Mouse (Mus musculus) embryonic facial prominence, embryonic 12.5 days (tissue): Measurements from ENCODE around the gene Abcg4. TPM values are rescaled to one million over a fixed set of nuclear protein-coding genes. Genes with fewer than 3 reads are reported as not detected.
"Not testable (repeated sequence)": the region's sequence is repeated elsewhere in the genome, so short reads cannot be mapped to it uniquely, and the experiment has no call there.

Source experiments
- ATAC-seq: fragments of 200-750 bp; cut with Nextera tagmentation; 2 replicates; pipeline ENCODE4 v1.8.0; 2017; ENCODE audit not compliant: insufficient number of reproducible peaks, insufficient read depth, low FRiP score, low TSS enrichment
- H3K27ac ChIP-seq: fragments of 300-500 bp; sonication (generic); 2 replicates; pipeline ENCODE4 v1.5.1; 2016; ENCODE audit warnings: mild to moderate bottlenecking
- H3K27me3 ChIP-seq: fragments of 300-500 bp; sonication (generic); 2 replicates; pipeline ENCODE4 v1.6.1; 2016; ENCODE audit warnings: mild to moderate bottlenecking, moderate library complexity
- H3K36me3 ChIP-seq: fragments of 300-500 bp; sonication (generic); 2 replicates; pipeline ENCODE4 v1.6.1; 2016; ENCODE audit warnings: mild to moderate bottlenecking
- H3K4me1 ChIP-seq: fragments of 300-500 bp; sonication (generic); 2 replicates; pipeline ENCODE4 v1.6.1; 2016
- H3K4me2 ChIP-seq: fragments of 300-500 bp; sonication (generic); replicated peaks from 2 replicates; pipeline ENCODE4 v1.6.1; 2016; ENCODE audit warnings: mild to moderate bottlenecking, moderate library complexity
- H3K4me3 ChIP-seq: fragments of 300-500 bp; sonication (generic); 2 replicates; pipeline ENCODE4 v1.5.1; 2016; ENCODE audit warnings: mild to moderate bottlenecking
- H3K9ac ChIP-seq: fragments of 300-500 bp; sonication (generic); 2 replicates; pipeline ENCODE4 v1.6.1; 2016; ENCODE audit warnings: mild to moderate bottlenecking, moderate library complexity
- H3K9me3 ChIP-seq: fragments of 300-500 bp; sonication (generic); 2 replicates; pipeline ENCODE4 v1.6.1; 2016; ENCODE audit warnings: mild to moderate bottlenecking, moderate library complexity
- WGBS: fragments of 180-500 bp; shearing (Covaris S2); methylation state at CpG from one replicate; pipeline ENCODE4 v1.1.7; 2016; 5-methylcytosine and 5-hydroxymethylcytosine counted together
- polyA plus RNA-seq: library from polyadenylated mRNA; unstranded; fragments of >200 nt; fragmentation: Nextera tagmentation; extraction: Ambion mirVana; gene quantifications from 2 replicates; pipeline ENCODE4 v1.2.1, GENCODE M21; 2016

The Abcg4 gene
- 5.9 and 6.4 TPM in 2 replicates for polyA plus RNA-seq

DNA sequence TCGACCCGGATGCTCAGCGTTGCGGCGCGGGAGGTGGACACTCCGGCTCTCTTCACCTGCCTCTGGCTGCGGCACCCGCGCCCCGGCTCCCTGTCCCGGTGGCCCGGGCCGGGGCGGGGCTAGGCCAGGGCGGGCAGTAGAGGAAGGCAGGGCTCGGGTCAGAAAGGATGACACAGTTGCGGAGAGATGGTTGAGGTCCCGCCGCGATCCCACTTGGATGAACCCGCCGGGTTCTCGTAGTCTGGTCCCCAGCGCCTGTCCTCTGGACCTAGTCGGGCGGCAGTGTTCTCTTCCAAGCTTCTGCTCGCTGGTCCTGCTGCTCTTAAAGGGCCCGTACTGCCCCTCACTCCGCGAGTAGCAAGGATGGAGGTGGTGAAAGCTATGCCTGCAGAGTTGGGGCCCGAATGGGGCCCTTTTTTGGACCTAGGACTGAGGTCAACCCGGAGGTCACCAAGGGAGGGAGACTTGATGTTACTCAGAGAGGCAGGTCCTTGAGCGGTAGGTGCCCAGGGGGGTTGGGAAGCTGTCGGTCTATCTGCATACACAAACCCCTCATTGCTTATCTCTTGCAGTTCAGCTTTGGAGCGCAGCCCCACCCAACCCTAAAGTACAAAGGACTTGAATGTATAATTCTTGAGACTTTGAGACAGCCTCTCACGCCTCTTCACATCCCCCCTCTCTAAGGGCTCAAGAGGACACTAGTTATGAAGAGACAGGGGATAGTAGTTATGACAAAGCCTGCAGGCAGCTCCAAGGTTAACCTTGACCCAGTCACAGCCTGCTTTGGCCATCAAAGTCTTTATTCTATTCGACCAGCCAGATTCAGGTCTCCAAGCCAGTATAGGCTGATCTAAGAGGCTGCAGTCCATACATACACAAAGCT, at the start of gene Abcg4:
Abcg4 (minus strand) TSS at position 540 of the 883 bp plus-strand sequence.
- ATAC-seq = 0 out of 2 replicates have a peak, but pooled peaks have one; percentile 57
- 3% methylated on average over 38 of the region's 38 CpGs for WGBS

DNA sequence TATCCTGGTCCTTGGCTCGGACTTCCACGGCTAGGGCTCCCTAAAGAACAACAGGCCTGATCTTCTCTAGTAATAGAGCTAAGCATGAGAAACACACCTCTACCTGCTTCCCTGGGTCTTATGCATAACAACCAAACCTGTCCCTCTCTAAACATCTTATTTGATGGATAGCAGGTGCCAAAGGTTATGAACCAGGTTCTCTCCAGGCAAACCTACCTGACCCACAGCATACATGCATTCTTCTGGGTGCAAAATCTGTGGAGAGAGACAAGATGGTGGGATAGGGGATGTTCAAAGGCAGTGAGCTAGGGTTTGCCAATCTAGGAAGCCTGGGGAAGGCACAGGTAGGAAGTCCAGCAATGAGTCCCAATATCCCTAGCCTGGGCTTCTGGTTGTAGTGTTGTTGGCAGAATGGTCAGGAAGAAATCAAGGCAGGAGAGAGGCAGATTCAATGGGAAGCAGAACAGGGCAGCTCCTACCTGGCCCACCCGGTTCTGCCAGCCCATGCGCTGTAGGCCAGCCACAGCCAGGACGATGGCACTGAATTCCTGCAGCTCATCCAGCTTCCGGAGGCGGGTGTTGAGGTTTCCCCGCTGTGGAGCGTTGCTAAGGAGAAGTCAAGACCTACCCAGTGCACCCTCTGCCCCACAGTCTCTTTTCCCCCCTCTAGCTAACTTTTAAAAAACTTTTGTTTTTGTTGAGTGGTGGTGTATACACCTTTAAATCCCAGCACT, 49.2 kb upstream of the Abcg4 start:
- WGBS = 71% methylated on average over 9 of the region's 9 CpGs
- ATAC-seq = no peak
- Histone ChIP-seq H3K4me2 (peak overlapping the region; percentile 78), H3K36me3 (peaks cover 47% of the 10 kb centered on the region), H3K9ac (peak overlapping the region; percentile 98; the same call in 1 of the 2 replicates), H3K27me3 (no peaks in the 10 kb centered on the region), H3K9me3 (no peaks in the 10 kb centered on the region), H3K4me1 (peaks cover 17% of the 10 kb centered on the region), H3K4me3 (peak overlapping the region; percentile 96; the same call in 1 of the 2 replicates), H3K27ac (no peak overlapping the region)

More for the DNA sequence above, at the start of gene Abcg4:
- Histone ChIP-seq H3K27ac (no peak within 1 kb of the TSS), H3K4me3 (peak within 1 kb of the TSS; percentile 74), H3K4me1 (peaks cover 17% of the 10 kb centered on the region), H3K9me3 (no peaks in the 10 kb centered on the region), H3K36me3 (peaks cover 28% of the 10 kb centered on the region), H3K4me2 (peak within 1 kb of the TSS; percentile 92), H3K27me3 (peaks cover 39% of the 10 kb centered on the region), H3K9ac (peak within 1 kb of the TSS; percentile 76)

DNA sequence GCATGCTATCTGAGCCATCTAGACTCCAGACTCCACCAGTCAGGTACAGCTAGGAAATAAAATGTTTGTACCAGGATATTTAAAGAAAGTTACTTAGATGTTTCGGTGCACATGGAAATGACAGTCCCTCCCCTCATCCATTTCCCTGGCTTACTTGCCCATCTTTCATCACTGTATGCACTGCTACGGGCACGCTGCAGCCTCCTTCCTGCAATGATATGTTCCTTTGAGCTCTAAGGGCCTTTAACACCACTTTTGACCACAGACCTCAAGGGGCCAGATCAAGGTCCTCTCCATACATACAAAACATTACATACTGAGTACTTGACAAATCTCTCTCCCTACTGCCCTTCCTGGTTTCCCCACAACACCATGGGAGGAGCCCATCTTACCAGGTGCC, 48.5 kb upstream of the Abcg4 start:
- 68% methylated on average over 3 of the region's 3 CpGs for WGBS
- ATAC-seq = no peak
- Histone ChIP-seq H3K4me1 (peaks cover 15% of the 10 kb centered on the region), H3K9ac (peak overlapping the region; percentile 98), H3K9me3 (no peaks in the 10 kb centered on the region), H3K27ac (no peak overlapping the region), H3K4me2 (peak overlapping the region; percentile 78), H3K27me3 (no peaks in the 10 kb centered on the region), H3K4me3 (peak overlapping the region; percentile 96), H3K36me3 (peaks cover 51% of the 10 kb centered on the region)

DNA sequence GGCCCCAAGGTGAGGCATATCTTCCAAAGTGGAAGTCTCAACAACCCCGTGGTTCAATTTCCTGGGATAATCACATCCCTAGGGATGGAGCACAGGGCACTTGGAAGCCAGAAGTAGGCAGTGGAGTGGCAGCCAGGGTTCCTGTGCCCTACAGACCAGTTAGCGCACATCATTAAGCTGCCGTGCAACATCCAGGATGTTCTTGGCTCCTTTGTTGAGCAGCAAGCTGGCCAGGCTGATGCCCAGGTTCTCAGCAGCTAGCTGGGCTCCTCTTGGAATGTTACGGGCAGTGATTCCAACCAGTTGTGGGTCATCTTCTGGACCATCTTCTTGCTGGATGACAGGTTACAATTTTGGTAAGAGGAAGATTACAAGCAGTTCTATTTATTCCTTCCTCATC, 48.1 kb upstream of the Abcg4 start:
- Histone ChIP-seq H3K4me3 (peak overlapping the region; percentile 96), H3K36me3 (peaks cover 55% of the 10 kb centered on the region), H3K4me2 (peak overlapping the region; percentile 78), H3K4me1 (peaks cover 15% of the 10 kb centered on the region), H3K9ac (peak overlapping the region; percentile 98)
- H3K27me3 ChIP-seq, H3K27ac ChIP-seq, ATAC-seq, H3K9me3 ChIP-seq: not testable (repeated sequence)
- 34% methylated on average over 4 of the region's 4 CpGs for WGBS

DNA sequence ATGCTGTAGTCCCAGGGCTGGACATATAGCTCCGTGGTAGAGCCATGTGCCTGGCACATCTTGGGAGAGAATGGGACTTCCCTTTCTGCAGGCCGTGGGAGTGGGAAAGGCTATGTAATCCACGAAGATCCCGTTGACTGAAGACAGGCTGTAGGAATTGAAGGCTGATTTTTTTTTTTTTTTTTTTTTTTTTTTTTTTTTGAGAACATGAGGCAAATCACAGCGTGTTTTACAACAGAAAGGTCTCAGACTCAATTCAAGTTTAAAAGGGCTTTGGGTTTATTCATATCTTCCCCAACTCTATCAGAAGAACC, 47.6 kb upstream of the Abcg4 start:
- 3% methylated on average over 5 of the region's 5 CpGs for WGBS
- peak overlapping the region; percentile 78 for H3K4me2 ChIP-seq
- H3K27ac ChIP-seq = peak overlapping the region; percentile 98
- no peak for ATAC-seq
- peak overlapping the region; percentile 96 for H3K4me3 ChIP-seq
- H3K27me3 ChIP-seq = no peaks in the 10 kb centered on the region
- peaks cover 55% of the 10 kb centered on the region for H3K36me3 ChIP-seq
- H3K4me1 ChIP-seq = peaks cover 15% of the 10 kb centered on the region
- H3K9ac ChIP-seq = peak overlapping the region; percentile 98
- no peaks in the 10 kb centered on the region for H3K9me3 ChIP-seq

DNA sequence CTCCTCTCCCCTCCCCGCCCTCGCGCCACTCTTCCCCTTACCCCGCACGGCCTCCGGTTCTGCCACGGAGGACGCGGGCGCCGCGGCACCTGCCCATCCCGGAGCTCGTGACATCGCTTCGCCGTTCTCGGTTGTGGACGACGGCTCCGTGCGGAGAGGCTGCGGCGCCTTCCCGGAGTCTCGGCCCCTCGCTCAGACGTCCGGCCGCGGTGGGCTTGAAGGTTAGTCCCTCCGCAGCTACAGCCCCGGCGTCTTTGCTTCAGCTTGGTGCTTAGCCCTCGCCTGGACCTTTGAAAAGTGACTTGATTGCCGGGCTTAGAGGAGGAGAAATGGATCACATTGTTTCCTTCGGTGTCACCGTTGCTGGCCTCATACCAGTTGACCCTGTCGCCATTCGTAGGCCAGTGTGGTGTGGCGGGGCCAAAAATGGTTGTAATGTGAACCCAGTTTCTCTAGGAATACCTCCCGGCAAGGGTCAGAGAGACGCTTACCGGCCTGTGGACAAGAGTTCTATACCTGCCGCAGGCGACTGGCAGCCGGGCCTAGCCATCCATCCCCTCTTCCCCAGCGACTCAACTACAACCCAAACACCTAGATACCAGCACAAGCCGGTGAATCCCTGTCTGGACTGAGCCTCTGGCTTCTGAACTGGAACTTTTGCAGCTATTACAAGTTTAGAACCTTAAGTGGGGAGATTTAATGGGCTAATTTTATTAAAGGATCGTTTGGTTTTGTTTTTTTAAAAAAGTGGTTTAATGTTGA, 47.1 kb upstream of the Abcg4 start:
- Histone ChIP-seq H3K4me2 (peak overlapping the region; percentile 78), H3K9me3 (no peaks in the 10 kb centered on the region), H3K27me3 (no peaks in the 10 kb centered on the region), H3K9ac (peak overlapping the region; percentile 98), H3K36me3 (peaks cover 60% of the 10 kb centered on the region), H3K27ac (peak overlapping the region; percentile 98), H3K4me1 (peaks cover 15% of the 10 kb centered on the region), H3K4me3 (peak overlapping the region; percentile 96)
- under 1% methylated on average over 50 of the region's 50 CpGs for WGBS
- no peak for ATAC-seq

DNA sequence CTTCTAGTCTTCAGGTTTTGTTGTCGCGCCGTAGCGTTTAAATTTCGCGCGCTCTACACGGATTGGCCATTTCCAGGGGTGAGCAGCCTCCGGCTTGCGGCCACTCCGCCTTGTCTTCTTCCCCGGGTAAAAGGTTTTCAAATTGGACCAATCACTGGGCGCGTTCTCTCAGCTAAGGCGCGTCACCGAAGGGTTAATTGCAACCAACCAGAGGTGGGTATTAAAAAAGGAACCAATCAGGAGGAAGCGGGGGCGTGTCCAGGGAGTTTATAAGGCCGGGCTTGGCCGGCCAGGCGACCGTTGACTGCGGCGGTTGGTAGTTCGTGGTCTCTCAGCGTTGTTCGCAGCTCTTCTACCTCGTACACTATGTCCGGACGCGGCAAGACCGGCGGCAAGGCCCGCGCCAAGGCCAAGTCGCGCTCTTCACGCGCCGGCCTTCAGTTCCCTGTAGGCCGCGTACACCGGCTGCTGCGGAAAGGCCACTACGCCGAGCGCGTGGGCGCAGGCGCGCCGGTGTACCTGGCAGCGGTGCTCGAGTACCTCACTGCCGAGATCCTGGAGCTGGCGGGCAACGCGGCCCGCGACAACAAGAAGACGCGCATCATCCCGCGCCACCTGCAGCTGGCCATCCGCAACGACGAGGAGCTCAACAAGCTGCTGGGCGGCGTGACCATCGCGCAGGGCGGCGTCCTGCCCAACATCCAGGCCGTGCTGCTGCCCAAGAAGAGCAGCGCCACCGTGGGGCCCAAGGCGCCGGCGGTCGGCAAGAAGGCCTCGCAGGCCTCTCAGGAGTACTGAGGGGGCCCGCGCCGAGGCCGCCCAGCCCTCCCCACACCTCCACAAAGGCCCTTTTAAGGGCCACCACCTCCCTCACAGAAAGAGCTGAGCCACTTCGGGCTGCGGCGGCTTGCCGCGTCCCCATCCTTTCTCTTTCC, 46.2 kb upstream of the Abcg4 start, which contains the start of gene H2afx:
H2afx (plus strand) TSS at position 299 of the 935 bp plus-strand sequence.
- Histone ChIP-seq H3K27me3 (no peaks in the 10 kb centered on the region), H3K4me3 (peak within 1 kb of the TSS; percentile 96), H3K4me2 (peak within 1 kb of the TSS; percentile 78), H3K9ac (peak within 1 kb of the TSS; percentile 98), H3K9me3 (no peaks in the 10 kb centered on the region), H3K27ac (peak within 1 kb of the TSS; percentile 98), H3K4me1 (peaks cover 15% of the 10 kb centered on the region), H3K36me3 (peaks cover 64% of the 10 kb centered on the region)
- under 1% methylated on average over 91 of the region's 91 CpGs for WGBS
- peak; percentile 93 for ATAC-seq

DNA sequence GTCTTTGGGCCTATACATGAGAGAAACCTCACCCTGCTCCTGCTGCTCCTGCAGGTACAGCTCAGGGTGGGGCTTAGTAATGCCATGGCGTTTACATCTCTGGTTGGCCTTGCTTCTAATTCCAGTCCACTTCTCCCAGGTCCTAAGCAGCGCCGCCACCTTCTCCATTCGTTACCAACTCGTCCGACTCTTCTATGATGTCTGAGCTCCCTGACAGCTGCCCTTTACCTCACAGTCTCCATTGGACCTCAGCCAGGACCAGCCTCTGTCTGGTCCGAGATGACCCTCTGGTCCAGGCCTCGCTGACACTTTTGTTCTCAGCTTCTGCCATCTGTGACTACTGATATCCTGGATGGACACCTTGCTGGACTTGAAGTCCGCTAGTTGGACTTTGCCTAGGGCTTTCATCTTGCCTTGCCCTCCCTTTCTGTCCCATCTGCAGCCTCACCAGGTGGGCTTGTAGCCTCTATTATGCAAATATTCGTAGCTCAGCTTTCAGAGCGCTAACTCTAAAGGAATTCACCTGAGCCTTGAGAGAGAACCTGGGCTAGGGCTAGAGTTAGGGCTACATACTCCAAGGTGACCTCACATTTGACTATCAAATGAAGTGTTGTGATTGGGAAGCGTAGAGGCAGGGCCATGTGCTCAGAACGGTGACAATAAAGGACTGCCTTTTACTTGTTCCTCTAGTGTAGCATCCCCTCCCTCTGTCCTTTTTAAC, 44.7 kb upstream of the Abcg4 start:
- H3K27ac ChIP-seq = no peak overlapping the region
- H3K36me3 ChIP-seq = peaks cover 61% of the 10 kb centered on the region
- 95% methylated on average over 13 of the region's 13 CpGs for WGBS
- H3K27me3 ChIP-seq = no peaks in the 10 kb centered on the region
- peaks cover 16% of the 10 kb centered on the region for H3K4me1 ChIP-seq
- no peak for ATAC-seq
- H3K9me3 ChIP-seq = no peaks in the 10 kb centered on the region
- no peak overlapping the region for H3K4me3 ChIP-seq
- no peak overlapping the region for H3K4me2 ChIP-seq
- H3K9ac ChIP-seq = no peak overlapping the region

DNA sequence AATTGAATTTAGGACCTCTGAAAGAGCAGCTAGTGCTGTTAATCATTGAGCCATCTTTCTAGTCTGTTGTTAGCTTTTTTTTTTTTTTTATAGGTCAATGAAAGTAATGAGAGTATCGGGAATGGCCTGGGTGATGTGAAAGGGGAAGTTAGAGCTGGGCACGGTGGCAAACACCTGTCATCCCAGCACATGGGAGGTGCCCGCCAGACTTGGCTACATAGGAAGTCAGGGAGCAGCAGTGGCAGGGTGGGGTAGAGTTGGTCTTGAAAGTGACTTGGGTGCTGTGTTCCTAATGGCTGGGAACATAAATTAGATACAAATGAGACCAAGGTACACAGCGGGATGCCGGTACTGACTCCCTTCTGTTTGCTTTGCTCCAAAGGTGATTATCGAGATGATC, 42.3 kb upstream of the Abcg4 start:
- Histone ChIP-seq H3K4me1 (peaks cover 10% of the 10 kb centered on the region), H3K27me3 (no peaks in the 10 kb centered on the region), H3K4me3 (no peak overlapping the region), H3K36me3 (peaks cover 47% of the 10 kb centered on the region), H3K9me3 (no peaks in the 10 kb centered on the region), H3K27ac (no peak overlapping the region), H3K9ac (no peak overlapping the region), H3K4me2 (no peak overlapping the region)
- WGBS = 95% methylated on average over 6 of the region's 6 CpGs
- ATAC-seq = no peak

DNA sequence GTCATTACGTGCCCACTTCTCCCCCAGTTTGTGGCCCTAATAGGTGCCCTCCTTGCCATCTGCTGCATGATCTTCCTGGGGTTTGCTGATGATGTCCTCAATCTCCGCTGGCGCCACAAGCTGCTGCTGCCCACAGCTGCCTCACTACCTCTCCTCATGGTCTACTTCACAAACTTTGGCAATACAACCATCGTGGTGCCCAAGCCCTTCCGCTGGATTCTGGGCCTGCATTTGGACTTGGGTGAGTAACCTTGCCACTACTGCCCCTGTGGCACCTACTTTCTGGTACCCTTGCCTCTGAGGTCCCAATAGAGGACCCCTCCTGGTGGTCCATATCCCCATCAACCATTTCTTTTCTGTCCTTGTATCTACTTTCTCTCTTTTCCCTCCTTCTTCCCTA, 39.5 kb upstream of the Abcg4 start:
- H3K36me3 ChIP-seq = peaks cover 36% of the 10 kb centered on the region
- H3K4me1 ChIP-seq = peaks cover 12% of the 10 kb centered on the region
- peak overlapping the region; percentile 62 for H3K4me2 ChIP-seq
- H3K9ac ChIP-seq = peak overlapping the region; percentile 91; the same call in 1 of the 2 replicates
- H3K27me3 ChIP-seq = no peaks in the 10 kb centered on the region
- 0 out of 2 replicates have a peak overlapping the region, but pooled peaks have one; percentile 90 for H3K27ac ChIP-seq
- WGBS = 88% methylated on average over 5 of the region's 5 CpGs
- no peak for ATAC-seq
- no peaks in the 10 kb centered on the region for H3K9me3 ChIP-seq
- peak overlapping the region; percentile 73 for H3K4me3 ChIP-seq
